Mouse (Mus musculus): ENCODE measurements around the gene Tpst1. TPM values are rescaled to one million over a fixed set of nuclear protein-coding genes. Genes with fewer than 3 reads are reported as not detected.

Tpst1 gene
- polyA plus RNA-seq, 1 experiment from 2014 or later = 83.6 TPM

- Histone ChIP-seq H3K36me3 (peaks cover 55% of the 10 kb centered on the region), H3K9me3 (no peaks in the 10 kb centered on the region), H3K4me3 (no peak overlapping the region), H3K4me2 (replicated peaks) (no peak overlapping the region), H3K27me3 (no peaks in the 10 kb centered on the region), H3K27ac (no peak overlapping the region), H3K9ac (no peak overlapping the region), H3K4me1 (no peaks in the 10 kb centered on the region)
- 90% methylated on average over 4 of the region's 4 CpGs for WGBS
- no peak for ATAC-seq (ENCODE audit: insufficient number of reproducible peaks, insufficient read depth, low FRiP score, low TSS enrichment)
Measured at GRCm38 (mm10) chr5:130041262-130041661, 31.9 kb upstream of the Tpst1 start.

- H3K27me3 ChIP-seq = no peaks in the 10 kb centered on the region
- no peak overlapping the region for H3K9ac ChIP-seq
Measured at GRCm38 (mm10) chr5:130043741-130044140, 29.4 kb upstream of the Tpst1 start.

GRCm38 (mm10) chr5:130044201-130044695 is 28.9 kb upstream of the Tpst1 start:
- H3K4me2 ChIP-seq (replicated peaks) = no peak overlapping the region
- 83% methylated on average over 7 of the region's 7 CpGs for WGBS
- H3K4me3 ChIP-seq = no peak overlapping the region
- H3K4me1 ChIP-seq = no peaks in the 10 kb centered on the region
- no peak for ATAC-seq (ENCODE audit: insufficient number of reproducible peaks, insufficient read depth, low FRiP score, low TSS enrichment)
- no peaks in the 10 kb centered on the region for H3K27me3 ChIP-seq
- no peaks in the 10 kb centered on the region for H3K9me3 ChIP-seq
- H3K27ac ChIP-seq = no peak overlapping the region
- H3K36me3 ChIP-seq = peaks cover 64% of the 10 kb centered on the region
- H3K9ac ChIP-seq = no peak overlapping the region

More at GRCm38 (mm10) chr5:130043741-130044140, 29.4 kb upstream of the Tpst1 start:
- Histone ChIP-seq H3K4me2 (replicated peaks) (no peak overlapping the region), H3K4me1 (no peaks in the 10 kb centered on the region), H3K36me3 (peaks cover 61% of the 10 kb centered on the region), H3K4me3 (no peak overlapping the region), H3K27ac (no peak overlapping the region), H3K9me3 (no peaks in the 10 kb centered on the region)
- WGBS = 85% methylated on average over 3 of the region's 3 CpGs
- no peak for ATAC-seq (ENCODE audit: insufficient number of reproducible peaks, insufficient read depth, low FRiP score, low TSS enrichment)

DNA sequence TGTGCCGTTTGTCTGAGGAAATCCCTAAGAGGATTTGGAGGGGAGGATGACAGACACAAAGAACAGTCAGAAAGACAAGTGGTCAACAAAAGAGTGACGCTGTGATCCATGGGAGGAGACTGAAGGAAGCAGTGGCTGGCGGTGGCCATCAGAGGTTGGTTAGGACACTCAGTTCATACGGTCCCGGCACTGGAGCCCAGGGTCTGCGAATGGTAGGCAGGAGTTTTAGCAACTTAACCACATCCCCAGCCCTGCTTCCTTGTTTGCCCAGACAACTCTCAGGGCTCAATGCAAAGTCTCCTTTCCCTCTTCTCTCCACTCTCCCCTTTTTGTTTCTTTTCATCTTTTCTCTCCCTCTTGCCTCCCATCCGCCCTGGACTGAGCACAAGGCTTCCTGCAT is 27.0 kb upstream of the Tpst1 start:
- H3K4me2 ChIP-seq (replicated peaks) = no peak overlapping the region
- no peak overlapping the region for H3K9ac ChIP-seq
- no peak overlapping the region for H3K27ac ChIP-seq
- no peaks in the 10 kb centered on the region for H3K9me3 ChIP-seq
- WGBS = 87% methylated on average over 7 of the region's 7 CpGs
- no peak for ATAC-seq (ENCODE audit: insufficient number of reproducible peaks, insufficient read depth, low FRiP score, low TSS enrichment)
- H3K36me3 ChIP-seq = peaks cover 56% of the 10 kb centered on the region
- H3K27me3 ChIP-seq = no peaks in the 10 kb centered on the region
- H3K4me1 ChIP-seq = no peaks in the 10 kb centered on the region
- no peak overlapping the region for H3K4me3 ChIP-seq

DNA sequence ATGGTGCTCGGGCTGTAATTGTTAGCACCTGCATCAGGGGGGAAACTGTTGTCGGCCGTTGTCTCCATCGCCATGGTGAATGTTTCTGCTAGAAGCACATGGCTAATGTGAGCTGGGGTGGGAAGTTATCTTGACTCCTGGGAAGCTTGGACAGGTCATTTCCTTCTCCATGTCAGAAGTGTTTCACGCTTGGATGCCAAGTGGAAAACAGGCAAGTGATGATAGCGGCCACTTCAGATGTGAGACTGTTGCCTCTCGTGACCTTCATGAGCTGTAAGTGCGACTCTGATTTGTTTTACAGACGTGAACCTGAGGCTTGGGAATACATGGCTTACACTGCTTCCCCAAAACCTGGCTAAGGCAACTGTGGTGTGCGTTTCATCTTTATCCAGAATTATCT is 26.5 kb upstream of the Tpst1 start:
- no peak overlapping the region for H3K27ac ChIP-seq
- WGBS = 80% methylated on average over 10 of the region's 10 CpGs
- no peaks in the 10 kb centered on the region for H3K9me3 ChIP-seq
- no peak for ATAC-seq (ENCODE audit: insufficient number of reproducible peaks, insufficient read depth, low FRiP score, low TSS enrichment)
- no peak overlapping the region for H3K4me3 ChIP-seq
- no peak overlapping the region for H3K4me2 ChIP-seq (replicated peaks)
- H3K4me1 ChIP-seq = no peaks in the 10 kb centered on the region
- H3K27me3 ChIP-seq = no peaks in the 10 kb centered on the region
- H3K36me3 ChIP-seq = peaks cover 58% of the 10 kb centered on the region
- no peak overlapping the region for H3K9ac ChIP-seq

DNA sequence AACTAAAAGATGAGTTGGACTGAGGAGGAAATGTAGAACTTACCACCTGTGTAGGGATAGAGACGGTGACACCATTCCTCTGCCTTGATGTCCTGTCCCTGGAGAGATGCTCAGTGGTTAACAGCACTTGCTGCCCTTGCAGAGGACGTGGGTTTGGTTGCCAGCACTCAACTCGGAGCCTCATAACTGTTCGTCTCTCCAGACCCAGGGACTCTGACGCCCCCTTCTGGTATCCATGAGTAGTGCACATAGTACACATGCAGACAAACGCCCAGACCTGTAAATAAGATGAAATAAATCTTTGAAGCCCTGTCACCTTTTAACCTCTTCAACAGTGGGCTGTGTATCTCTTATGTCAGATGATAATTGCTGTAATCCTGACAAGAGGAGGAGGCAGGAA is 26.1 kb upstream of the Tpst1 start:
- ATAC-seq (ENCODE audit: insufficient number of reproducible peaks, insufficient read depth, low FRiP score, low TSS enrichment) = no peak
- WGBS = 80% methylated on average over 6 of the region's 6 CpGs
- Histone ChIP-seq H3K9ac (no peak overlapping the region), H3K36me3 (peaks cover 59% of the 10 kb centered on the region), H3K4me2 (replicated peaks) (no peak overlapping the region), H3K4me3 (no peak overlapping the region), H3K27me3 (no peaks in the 10 kb centered on the region), H3K4me1 (no peaks in the 10 kb centered on the region), H3K9me3 (no peaks in the 10 kb centered on the region), H3K27ac (no peak overlapping the region)

DNA sequence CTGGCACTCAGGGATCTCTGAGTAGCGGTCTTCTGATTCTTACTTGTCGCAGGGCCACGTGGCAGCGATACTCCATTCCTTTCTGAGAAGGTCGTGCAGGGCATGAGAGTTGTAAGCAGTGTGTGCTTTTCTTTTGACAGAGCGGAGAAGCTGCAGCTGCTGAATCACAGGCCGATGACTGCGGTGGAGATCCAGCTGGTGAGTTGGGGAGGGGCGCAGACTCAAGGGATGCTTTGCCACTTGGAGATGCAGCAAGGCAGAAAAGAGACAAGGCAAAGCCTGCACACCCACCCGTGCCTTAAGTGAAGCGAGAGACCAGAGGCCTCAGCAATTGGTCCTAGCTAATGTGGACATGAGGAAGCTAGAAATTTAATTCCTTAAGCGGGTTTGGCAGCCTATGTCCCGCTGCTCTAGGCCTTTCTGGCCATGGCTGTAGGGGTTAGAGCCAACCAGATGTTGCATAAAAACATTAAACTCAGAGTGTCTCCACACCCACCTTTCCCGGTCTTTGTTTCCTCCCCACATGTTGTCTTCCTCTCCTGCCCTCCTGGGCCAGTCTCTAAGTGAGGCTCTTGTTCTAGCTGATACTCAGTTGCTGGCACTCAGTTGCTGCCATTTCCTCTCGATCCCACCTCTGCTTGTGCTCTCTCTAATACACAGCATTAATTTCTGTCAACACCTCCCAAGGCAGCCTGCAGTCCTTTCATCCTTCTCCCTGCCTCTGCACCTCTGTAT is 24.2 kb upstream of the Tpst1 start:
- H3K4me2 ChIP-seq (replicated peaks) = no peak overlapping the region
- no peaks in the 10 kb centered on the region for H3K27me3 ChIP-seq
- H3K36me3 ChIP-seq = peaks cover 47% of the 10 kb centered on the region
- no peak overlapping the region for H3K4me3 ChIP-seq
- H3K9me3 ChIP-seq = no peaks in the 10 kb centered on the region
- H3K4me1 ChIP-seq = no peaks in the 10 kb centered on the region
- 87% methylated on average over 15 of the region's 15 CpGs for WGBS
- H3K27ac ChIP-seq = no peak overlapping the region
- no peak for ATAC-seq (ENCODE audit: insufficient number of reproducible peaks, insufficient read depth, low FRiP score, low TSS enrichment)
- no peak overlapping the region for H3K9ac ChIP-seq

DNA sequence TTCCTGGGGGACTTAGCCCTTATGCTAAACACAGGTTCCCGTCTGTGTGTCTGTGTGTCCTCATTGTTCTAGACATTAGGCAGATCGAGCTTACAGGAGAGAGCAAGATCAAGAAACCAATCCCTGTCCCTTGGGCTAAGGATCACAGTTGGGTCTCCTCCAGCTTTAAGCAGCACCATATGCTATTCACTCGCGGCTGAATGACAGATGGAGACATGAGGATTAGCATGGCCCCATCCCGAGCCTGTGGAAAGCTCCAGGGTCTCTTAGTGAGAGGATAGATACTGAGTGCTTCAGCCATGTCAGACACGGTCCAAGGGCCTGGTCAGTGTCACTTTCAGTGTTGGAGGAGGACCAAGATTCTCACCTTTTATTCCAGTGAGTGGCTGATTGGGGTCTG is 22.7 kb upstream of the Tpst1 start:
- ATAC-seq (ENCODE audit: insufficient number of reproducible peaks, insufficient read depth, low FRiP score, low TSS enrichment) = no peak
- Histone ChIP-seq H3K4me2 (replicated peaks) (no peak overlapping the region), H3K9me3 (no peaks in the 10 kb centered on the region), H3K9ac (no peak overlapping the region), H3K36me3 (peaks cover 46% of the 10 kb centered on the region), H3K4me1 (no peaks in the 10 kb centered on the region), H3K4me3 (no peak overlapping the region), H3K27me3 (no peaks in the 10 kb centered on the region), H3K27ac (no peak overlapping the region)
- WGBS = 66% methylated on average over 6 of the region's 6 CpGs

GRCm38 (mm10) chr5:130051073-130051860 is 21.9 kb upstream of the Tpst1 start:
- WGBS = 82% methylated on average over 15 of the region's 15 CpGs
- Histone ChIP-seq H3K27ac (no peak overlapping the region), H3K4me2 (replicated peaks) (no peak overlapping the region), H3K4me3 (no peak overlapping the region), H3K9me3 (no peaks in the 10 kb centered on the region), H3K4me1 (no peaks in the 10 kb centered on the region), H3K27me3 (no peaks in the 10 kb centered on the region), H3K36me3 (peaks cover 38% of the 10 kb centered on the region), H3K9ac (no peak overlapping the region)
- ATAC-seq (ENCODE audit: insufficient number of reproducible peaks, insufficient read depth, low FRiP score, low TSS enrichment) = no peak

- no peaks in the 10 kb centered on the region for H3K4me1 ChIP-seq
- WGBS = 78% methylated on average over 5 of the region's 5 CpGs
Measured at GRCm38 (mm10) chr5:130052510-130052909, 20.6 kb upstream of the Tpst1 start.

DNA sequence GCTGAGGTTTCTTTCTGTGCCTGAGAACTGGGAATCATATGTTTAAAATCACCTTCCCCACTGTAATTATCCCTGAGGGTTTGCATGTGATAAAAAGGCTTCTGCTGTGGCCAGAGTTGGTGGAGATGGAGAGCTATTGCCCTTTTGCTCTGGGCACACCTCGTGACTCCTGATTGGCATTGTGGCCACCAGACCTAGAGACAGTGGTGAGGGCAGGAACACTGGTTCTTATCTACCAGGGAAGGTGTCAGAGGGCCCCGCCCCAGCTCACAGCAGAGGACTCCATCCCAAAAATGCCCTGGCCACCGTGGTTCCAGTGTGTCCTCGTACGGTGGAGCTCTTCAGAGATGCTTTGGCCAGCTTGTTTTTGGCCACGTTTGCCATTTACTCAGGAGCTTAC is 20.2 kb upstream of the Tpst1 start:
- no peak overlapping the region for H3K27ac ChIP-seq
- H3K4me3 ChIP-seq = no peak overlapping the region
- peaks cover 30% of the 10 kb centered on the region for H3K36me3 ChIP-seq
- H3K9ac ChIP-seq = no peak overlapping the region
- H3K9me3 ChIP-seq = no peaks in the 10 kb centered on the region
- WGBS = 90% methylated on average over 6 of the region's 6 CpGs
- no peaks in the 10 kb centered on the region for H3K27me3 ChIP-seq
- H3K4me2 ChIP-seq (replicated peaks) = no peak overlapping the region
- no peaks in the 10 kb centered on the region for H3K4me1 ChIP-seq
- ATAC-seq (ENCODE audit: insufficient number of reproducible peaks, insufficient read depth, low FRiP score, low TSS enrichment) = no peak

More at GRCm38 (mm10) chr5:130052510-130052909, 20.6 kb upstream of the Tpst1 start:
- Histone ChIP-seq H3K27me3 (no peaks in the 10 kb centered on the region), H3K9me3 (no peaks in the 10 kb centered on the region), H3K9ac (no peak overlapping the region), H3K27ac (no peak overlapping the region), H3K4me2 (replicated peaks) (no peak overlapping the region), H3K36me3 (peaks cover 30% of the 10 kb centered on the region), H3K4me3 (no peak overlapping the region)
- ATAC-seq (ENCODE audit: insufficient number of reproducible peaks, insufficient read depth, low FRiP score, low TSS enrichment) = no peak

- H3K27me3 ChIP-seq = no peaks in the 10 kb centered on the region
- H3K27ac ChIP-seq = no peak overlapping the region
- peaks cover 33% of the 10 kb centered on the region for H3K36me3 ChIP-seq
- H3K4me2 ChIP-seq (replicated peaks) = no peak overlapping the region
- no peaks in the 10 kb centered on the region for H3K9me3 ChIP-seq
- H3K9ac ChIP-seq = no peak overlapping the region
- H3K4me1 ChIP-seq = no peaks in the 10 kb centered on the region
- H3K4me3 ChIP-seq = no peak overlapping the region
- WGBS = 90% methylated on average over 4 of the region's 4 CpGs
- ATAC-seq (ENCODE audit: insufficient number of reproducible peaks, insufficient read depth, low FRiP score, low TSS enrichment) = no peak
Measured at GRCm38 (mm10) chr5:130055688-130056087, 17.4 kb upstream of the Tpst1 start.
